Mouse (Mus musculus): ENCODE measurements around the gene Fez1.

DNA sequence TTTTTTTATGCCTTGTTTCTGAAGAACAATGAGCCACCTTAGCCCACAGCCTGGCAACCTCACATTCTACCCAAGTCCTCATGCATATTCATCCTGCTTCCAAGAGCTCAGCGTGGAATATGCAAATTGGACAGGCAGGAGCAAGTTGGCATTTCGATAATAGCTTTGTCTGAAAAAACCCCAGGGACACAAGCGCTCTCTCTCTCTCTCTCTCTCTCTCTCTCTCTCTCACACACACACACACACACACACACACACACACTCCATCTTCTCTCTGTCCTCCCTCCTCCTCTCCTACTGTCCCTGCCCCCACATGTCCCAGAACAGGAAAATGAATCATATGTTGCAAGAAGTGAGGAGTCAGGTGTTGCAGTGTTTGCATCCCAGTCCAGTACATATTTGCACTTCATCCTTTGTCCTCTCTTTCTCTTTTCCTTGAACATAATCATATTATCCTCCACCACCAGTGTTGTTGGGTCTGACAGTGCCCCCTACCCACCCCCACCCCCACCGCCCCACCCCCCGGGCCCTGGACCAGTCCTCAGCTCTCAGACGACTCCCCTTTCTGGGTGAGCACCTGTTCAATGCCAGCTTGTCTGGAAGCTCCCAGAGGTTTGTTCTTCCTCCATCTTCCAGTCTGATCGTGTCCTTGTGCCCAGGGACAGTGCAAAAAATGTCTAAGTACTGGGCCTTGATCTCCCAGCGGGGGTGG lies 60.5 kb downstream of the Fez1 start:
- TF ChIP-seq ETS1 (IDR thresholded peaks at IDR 0.05; ENCODE audit: low read depth, low read length) = no peak
- no peak for TF ChIP-seq POLR2A (IDR thresholded peaks at IDR 0.05; ENCODE audit: control insufficient read depth in 1 of 2, insufficient read depth in 1 of 2, low read depth in 1 of 2, low read length in 2 of 2, poor library complexity in 1 of 2)
- no peak for TF ChIP-seq GATA1 (IDR thresholded peaks at IDR 0.05; ENCODE audit: low read depth, low read length)
- no peak for TF ChIP-seq EP300 (IDR thresholded peaks at IDR 0.05; ENCODE audit: low read depth in 1 of 2, low read length in 2 of 2)
- no peak for TF ChIP-seq TCF12 (IDR thresholded peaks at IDR 0.05; ENCODE audit: low read depth, low read length)
- TF ChIP-seq KAT2A (conservative IDR thresholded peaks at IDR 0.05; ENCODE audit: low read depth, low read length) = no peak
- TF ChIP-seq POLR2AphosphoS5 (IDR thresholded peaks at IDR 0.05; ENCODE audit: borderline replicate concordance, low read depth, low read length) = no peak
- no peak for TF ChIP-seq MEF2A (IDR thresholded peaks at IDR 0.05; ENCODE audit: extremely low read depth, insufficient replicate concordance, low read depth, low read length, poor library complexity, severe bottlenecking)
